Mouse (Mus musculus) c-Kit-positive CD71-positive TER-119-negative erythroid progenitor cells, embryonic 14.5 days (primary cell): Measurements from ENCODE around the gene March11.

Experiments used
- DNase-seq: peaks from one replicate; pipeline ENCODE4 v3.0.0-alpha.2; 2013; ENCODE audit warnings: low read depth

March11 gene

GRCm38 (mm10) chr15:26308629-26309230 lies at the start of gene March11:
Gene March11, plus strand, starts transcription at chr15:26309048.
- no peak for DNase-seq

- DNase-seq: no peak
Observed at GRCm38 (mm10) chr15:26262336-26262735, 46.5 kb upstream of the March11 start.

- no peak for DNase-seq
Observed at GRCm38 (mm10) chr15:26269596-26269995, 39.3 kb upstream of the March11 start.

GRCm38 (mm10) chr15:26276035-26276511 lies 32.8 kb upstream of the March11 start:
- no peak for DNase-seq

- no peak for DNase-seq
Observed at GRCm38 (mm10) chr15:26276608-26277007, 32.2 kb upstream of the March11 start.

- no peak for DNase-seq
Observed at GRCm38 (mm10) chr15:26291871-26292270, 17.0 kb upstream of the March11 start.

- no peak for DNase-seq
Observed at GRCm38 (mm10) chr15:26292811-26293210, 16.0 kb upstream of the March11 start.

- DNase-seq: no peak
Observed at GRCm38 (mm10) chr15:26293215-26293614, 15.6 kb upstream of the March11 start.

GRCm38 (mm10) chr15:26298668-26299067 lies 10.2 kb upstream of the March11 start:
- no peak for DNase-seq

GRCm38 (mm10) chr15:26309291-26309931 lies 563 bp downstream of the March11 start:
- DNase-seq: peak; percentile 15

GRCm38 (mm10) chr15:26319866-26320265 lies 11.0 kb downstream of the March11 start:
- no peak for DNase-seq

GRCm38 (mm10) chr15:26320402-26320801 lies 11.6 kb downstream of the March11 start:
- no peak for DNase-seq

GRCm38 (mm10) chr15:26322804-26323203 lies 14.0 kb downstream of the March11 start:
- DNase-seq: no peak

- no peak for DNase-seq
Observed at GRCm38 (mm10) chr15:26327157-26327556, 18.3 kb downstream of the March11 start.

GRCm38 (mm10) chr15:26335791-26336190 lies 26.9 kb downstream of the March11 start:
- no peak for DNase-seq

- no peak for DNase-seq
Observed at GRCm38 (mm10) chr15:26337775-26338174, 28.9 kb downstream of the March11 start.

GRCm38 (mm10) chr15:26338343-26338742 lies 29.5 kb downstream of the March11 start:
- DNase-seq: no peak

- no peak for DNase-seq
Observed at GRCm38 (mm10) chr15:26340490-26340889, 31.6 kb downstream of the March11 start.

- DNase-seq: no peak
Observed at GRCm38 (mm10) chr15:26340966-26341365, 32.1 kb downstream of the March11 start.

GRCm38 (mm10) chr15:26344329-26344728 lies 35.5 kb downstream of the March11 start:
- DNase-seq: no peak

- DNase-seq: no peak
Observed at GRCm38 (mm10) chr15:26353656-26354055, 44.8 kb downstream of the March11 start.

- no peak for DNase-seq
Observed at GRCm38 (mm10) chr15:26365344-26365743, 56.5 kb downstream of the March11 start.

- no peak for DNase-seq
Observed at GRCm38 (mm10) chr15:26366511-26366910, 57.7 kb downstream of the March11 start.

- no peak for DNase-seq
Observed at GRCm38 (mm10) chr15:26373759-26374158, 64.9 kb downstream of the March11 start.
